Mouse (Mus musculus): ENCODE data around the gene Gm15294.

Gene Gm15294

DNA sequence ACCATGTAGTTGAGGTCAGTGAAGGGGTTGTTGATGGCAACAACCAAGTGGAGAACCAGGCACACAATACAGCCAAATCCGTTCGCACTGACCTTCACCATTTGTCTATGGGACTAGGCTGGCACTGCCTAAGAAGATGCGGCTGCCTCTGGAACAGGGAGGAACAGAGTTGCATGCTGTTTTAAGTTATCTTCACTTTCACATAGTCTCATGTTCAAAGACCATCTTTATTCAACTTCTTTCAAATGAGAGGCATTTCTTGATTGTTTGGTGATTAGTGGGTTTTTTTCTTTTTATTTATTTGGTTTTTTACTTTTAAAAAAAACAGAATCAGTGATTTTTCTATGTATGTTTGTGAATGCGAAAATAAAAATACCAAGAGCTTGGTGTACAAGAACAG lies at the start of gene Gm15294:
Gene Gm15294 (minus strand): TSS at position 101 of the 400 bp plus-strand sequence.
- no peak for DNase-seq

DNA sequence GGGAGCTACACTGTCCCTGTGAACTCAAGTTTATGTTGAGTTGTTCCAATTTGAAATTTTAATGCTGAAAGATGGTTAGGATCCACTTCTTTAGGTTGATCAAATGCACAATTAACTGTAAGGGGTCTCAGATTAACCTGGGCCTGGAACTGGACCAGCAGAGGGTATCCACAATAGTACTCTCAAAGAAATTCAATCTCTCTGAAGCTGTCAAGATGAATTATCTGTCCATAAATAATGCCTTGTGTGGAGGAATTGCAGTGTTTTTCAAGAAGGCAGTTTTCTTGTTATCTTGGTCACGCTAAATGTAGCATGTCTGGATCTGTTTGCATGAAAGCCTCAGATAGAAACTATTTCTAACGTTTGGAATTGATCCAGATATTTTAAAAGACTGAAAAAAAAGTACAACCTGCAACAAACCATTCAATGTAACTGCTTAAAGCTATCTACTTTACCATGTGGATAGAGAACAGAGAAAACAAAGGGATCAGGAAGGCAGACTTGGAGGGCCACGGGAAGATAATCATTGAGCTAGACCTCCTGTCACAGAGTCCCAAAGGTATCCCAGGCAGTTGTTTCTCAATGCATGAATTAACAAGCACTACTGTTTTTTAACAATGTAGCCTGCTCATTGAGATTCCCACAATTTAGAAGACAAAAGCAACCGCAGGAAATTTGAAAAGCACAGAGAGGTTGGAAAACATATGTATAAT lies 9.5 kb upstream of the Gm15294 start:
- no peak for DNase-seq

DNA sequence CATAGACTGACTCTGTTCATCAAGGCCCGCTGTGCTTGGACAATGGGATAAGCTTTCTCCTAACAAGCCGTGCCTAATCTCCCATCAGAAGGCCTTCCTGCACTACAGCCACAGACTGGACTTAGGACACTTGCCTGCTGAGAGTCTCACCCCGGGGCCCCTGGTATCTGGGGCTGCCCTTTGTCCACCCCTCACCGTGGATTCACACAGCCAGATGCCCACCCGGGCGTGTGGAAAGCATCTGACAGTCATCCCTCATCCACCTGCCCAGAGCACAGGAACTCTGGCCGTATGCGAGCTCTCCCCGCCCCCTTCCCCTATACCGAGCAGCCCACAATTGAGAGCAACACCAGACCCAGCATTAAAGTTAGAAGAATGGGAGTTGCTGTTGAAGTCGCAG lies 1.0 kb downstream of the Gm15294 start:
- DNase-seq, result no peak

DNA sequence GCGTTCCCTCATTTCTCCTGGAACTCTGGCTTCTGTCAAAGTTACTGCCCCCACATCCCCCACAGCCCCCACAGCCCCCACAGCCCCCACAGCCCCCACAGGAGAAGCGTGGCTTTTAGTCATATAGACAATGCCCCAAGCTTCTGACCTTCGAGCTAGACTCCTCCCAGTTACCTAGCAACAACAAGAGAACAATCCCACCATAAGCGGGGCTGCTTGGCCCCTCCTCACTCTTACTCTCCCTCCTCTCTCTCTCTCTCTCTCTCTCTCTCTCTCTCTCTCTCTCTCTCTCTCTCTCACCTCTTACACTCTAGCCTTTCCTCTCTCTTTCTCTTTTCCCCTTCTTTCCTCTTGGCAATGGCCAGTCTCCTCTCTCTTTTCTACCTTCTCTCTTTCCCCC lies 1.4 kb downstream of the Gm15294 start:
- DNase-seq, result no peak

DNA sequence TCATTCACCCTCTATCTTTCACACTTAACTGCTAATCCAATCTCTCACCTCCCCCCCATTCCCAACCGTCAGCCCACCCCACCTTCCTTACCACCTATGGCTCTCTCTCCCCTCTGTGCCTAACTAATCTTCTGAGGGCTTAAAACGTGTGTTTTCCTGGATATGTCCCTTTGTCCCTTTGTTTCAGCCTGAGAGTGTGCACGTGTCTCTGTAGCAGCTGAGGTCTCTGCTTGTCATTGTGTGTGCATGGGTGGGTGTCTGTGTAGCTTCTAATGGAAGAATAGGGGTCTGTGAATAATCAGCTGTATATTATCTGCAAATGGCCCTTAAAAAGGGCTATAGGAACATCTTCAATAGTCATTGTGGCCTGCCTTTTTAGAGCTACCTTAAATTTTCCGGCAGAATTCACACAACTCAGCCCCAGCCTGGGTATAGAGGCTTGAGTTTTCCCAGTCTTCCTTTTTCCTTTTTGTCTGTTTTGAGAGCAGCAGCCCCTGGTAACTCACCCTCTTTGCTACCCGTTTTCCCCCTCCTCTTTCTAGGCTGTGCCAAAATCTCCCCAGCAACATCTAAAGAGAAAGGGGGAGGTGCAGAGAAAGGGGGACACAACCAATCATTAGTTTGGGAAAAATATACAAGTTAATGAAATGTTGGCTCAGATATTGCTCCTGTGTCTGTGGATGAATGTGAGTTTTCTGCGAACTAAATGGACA lies 19.2 kb downstream of the Gm15294 start:
- DNase-seq, result no peak
